Mouse (Mus musculus) thymus, adult 2 months (tissue): ENCODE measurements at regions not wholly inside any gene's neighbourhood (a gene's known extent, or its start where the extent isn't known, plus 50 kb on each side); places are given as distances from the start of the nearest gene placed in this dataset.

Source experiments
- DNase-seq: peaks from one replicate; pipeline ENCODE4 v3.0.0; 2021
- H3K27ac ChIP-seq: fragments of 200-500 bp; 2 replicates; pipeline ENCODE4 v1.5.1; 2012; ENCODE audit warnings: low read length, control low read depth; ENCODE audit not compliant: control insufficient read depth, insufficient read depth
- H3K27me3 ChIP-seq: fragments of 200-500 bp; 2 replicates; pipeline ENCODE4 v1.6.1; 2012; ENCODE audit warnings: mild to moderate bottlenecking, low read length, moderate library complexity, mixed read lengths; ENCODE audit not compliant: control insufficient read depth, insufficient read depth
- H3K36me3 ChIP-seq: fragments of 200-500 bp; 2 replicates; pipeline ENCODE4 v1.6.1; 2012; ENCODE audit warnings: mild to moderate bottlenecking, low read length, moderate library complexity; ENCODE audit not compliant: control insufficient read depth, insufficient read depth
- H3K4me1 ChIP-seq: fragments of 200-500 bp; replicated peaks from 2 replicates; pipeline ENCODE4 v1.6.1; 2012; ENCODE audit warnings: low read length; ENCODE audit not compliant: control insufficient read depth, insufficient read depth
- H3K4me3 ChIP-seq: fragments of 200-500 bp; 2 replicates; pipeline ENCODE4 v1.5.1; 2012; ENCODE audit warnings: mild to moderate bottlenecking, low read length, control low read depth, moderate library complexity; ENCODE audit not compliant: control insufficient read depth, insufficient read depth
- CTCF ChIP-seq: fragments of 200-500 bp; IDR thresholded peaks from 2 replicates; pipeline ENCODE4 v1.5.1; 2012; ENCODE audit warnings: mild to moderate bottlenecking, control low read depth, low read length, moderate library complexity, borderline replicate concordance; ENCODE audit not compliant: control insufficient read depth, poor library complexity, insufficient read depth; ENCODE audit errors: extremely low read depth
- POLR2A ChIP-seq: fragments of 200-500 bp; IDR thresholded peaks from 2 replicates; pipeline ENCODE4 v1.6.1; 2012; ENCODE audit warnings: mild to moderate bottlenecking, low read length, control low read depth, moderate library complexity; ENCODE audit not compliant: control insufficient read depth, poor library complexity, insufficient read depth; ENCODE audit errors: extremely low read depth
- WGBS: fragments of 180-500 bp; shearing (Covaris S2); methylation state at CpG from one replicate; pipeline ENCODE4 v1.1.7; 2018; 5-methylcytosine and 5-hydroxymethylcytosine counted together

DNA sequence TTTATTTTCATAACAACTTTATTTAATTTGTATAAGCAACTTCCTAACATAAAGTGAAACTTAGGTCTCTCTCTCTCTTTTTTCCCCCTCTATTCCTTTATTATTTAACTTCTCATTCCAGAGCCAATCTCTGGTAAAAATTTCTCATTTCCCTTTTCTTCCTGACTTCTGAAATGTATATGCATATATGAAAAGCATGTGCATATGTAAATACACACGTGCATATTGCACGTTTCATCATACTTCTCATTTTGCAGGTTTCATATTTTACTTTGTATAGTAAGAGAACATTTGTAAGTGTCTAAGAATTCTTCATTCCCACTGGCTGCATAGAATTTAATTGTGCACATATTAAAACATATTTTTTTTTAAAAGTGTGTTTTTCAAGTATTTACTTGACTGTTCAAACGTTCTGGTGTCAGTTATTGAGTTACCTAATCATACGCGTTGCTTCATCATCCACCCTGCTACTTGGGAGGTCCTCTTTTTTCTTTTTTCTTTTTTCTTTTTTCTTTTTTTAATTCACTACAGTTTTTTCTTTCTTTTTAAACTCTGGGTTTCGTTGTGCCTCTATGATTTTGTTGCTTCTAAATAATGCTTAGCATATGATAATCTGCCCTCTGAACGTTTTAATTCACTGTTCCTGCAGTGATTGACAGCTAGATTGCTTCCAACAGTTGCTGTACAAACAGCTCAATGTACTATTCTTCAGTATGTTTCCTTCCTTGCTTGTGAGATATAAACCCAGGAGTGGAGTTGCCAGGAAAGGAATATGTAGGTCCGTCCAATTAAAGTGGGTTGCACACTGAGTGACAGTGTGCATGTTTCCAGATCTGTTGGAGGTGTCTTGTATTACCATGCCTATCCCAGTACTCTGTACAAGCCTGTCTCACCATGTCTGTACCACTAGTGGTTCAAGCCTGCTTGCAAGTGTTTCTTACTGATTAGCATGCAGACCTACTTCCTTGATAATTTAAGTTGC is 303.2 kb downstream of the Tmem38b start:
- Histone ChIP-seq H3K4me1 (no peaks in the 10 kb centered on the region), H3K4me3 (no peak overlapping the region), H3K27ac (no peak overlapping the region), H3K36me3 (no peaks in the 10 kb centered on the region), H3K27me3 (no peaks in the 10 kb centered on the region)
- 71% methylated on average over 8 of the region's 8 CpGs for WGBS
- DNase-seq: no peak
- TF ChIP-seq CTCF: no peak
- TF ChIP-seq POLR2A: no peak

DNA sequence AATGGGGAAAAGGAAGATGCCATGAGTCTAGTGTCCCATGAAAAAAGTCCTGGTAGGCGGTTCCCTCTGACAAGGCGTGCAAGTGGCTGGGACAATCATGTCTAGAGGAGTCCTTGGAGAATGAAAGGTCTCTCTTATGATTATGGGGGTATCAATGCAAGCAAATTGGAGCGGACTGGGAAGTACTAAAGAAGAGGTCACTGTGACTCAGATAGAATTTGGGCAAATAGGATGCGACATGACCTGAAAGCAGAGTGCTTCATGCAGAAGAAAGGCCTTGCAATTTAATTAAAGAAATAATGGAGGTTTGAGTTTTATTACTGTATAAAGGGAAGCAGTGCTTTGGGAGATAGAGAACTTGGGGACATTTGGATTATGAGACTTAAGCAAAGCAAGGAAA is 330.3 kb downstream of the Tmem38b start:
- no peak for DNase-seq
- no peak overlapping the region for H3K4me3 ChIP-seq
- no peaks in the 10 kb centered on the region for H3K4me1 ChIP-seq
- no peaks in the 10 kb centered on the region for H3K27me3 ChIP-seq
- H3K27ac ChIP-seq: no peak overlapping the region
- WGBS: 96% methylated on average over 4 of the region's 4 CpGs
- H3K36me3 ChIP-seq: no peaks in the 10 kb centered on the region
- TF ChIP-seq CTCF (no peak), POLR2A (no peak)

DNA sequence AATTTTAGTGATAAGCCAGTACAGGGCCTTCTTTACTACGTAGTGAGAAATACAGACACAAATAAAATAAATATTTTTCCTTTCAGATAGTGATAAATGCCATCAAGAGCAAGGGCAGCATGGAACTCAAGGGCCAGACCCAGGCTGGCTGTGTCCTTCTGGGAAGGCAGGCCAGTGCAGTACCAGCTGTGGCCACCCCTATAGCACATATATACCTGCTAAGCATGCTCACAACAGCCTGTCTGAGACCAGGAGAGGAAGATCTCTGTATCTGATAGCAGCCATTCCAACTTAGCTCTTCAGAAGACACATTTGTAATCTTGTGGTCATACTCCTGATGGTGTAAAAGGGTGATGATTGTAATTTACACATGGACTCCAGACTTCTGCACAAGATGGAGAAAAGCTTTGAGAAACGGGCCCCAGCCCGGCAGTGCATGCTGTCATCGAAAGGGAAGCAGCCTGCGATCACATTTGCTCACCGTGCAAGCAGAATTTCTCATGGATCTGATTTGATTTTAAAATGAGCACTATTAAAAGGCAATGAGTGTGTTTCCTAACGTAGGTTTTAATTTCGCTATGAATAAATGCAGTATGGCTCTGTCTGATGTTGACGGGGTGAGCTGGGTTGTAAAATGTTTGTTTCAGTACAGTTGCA is 335.6 kb downstream of the Tmem38b start:
- no peak overlapping the region for H3K27ac ChIP-seq
- H3K36me3 ChIP-seq: no peaks in the 10 kb centered on the region
- H3K4me3 ChIP-seq: no peak overlapping the region
- no peaks in the 10 kb centered on the region for H3K27me3 ChIP-seq
- TF ChIP-seq POLR2A: no peak
- no peak for TF ChIP-seq CTCF
- WGBS: 95% methylated on average over 9 of the region's 9 CpGs
- H3K4me1 ChIP-seq: no peaks in the 10 kb centered on the region
- DNase-seq: no peak

DNA sequence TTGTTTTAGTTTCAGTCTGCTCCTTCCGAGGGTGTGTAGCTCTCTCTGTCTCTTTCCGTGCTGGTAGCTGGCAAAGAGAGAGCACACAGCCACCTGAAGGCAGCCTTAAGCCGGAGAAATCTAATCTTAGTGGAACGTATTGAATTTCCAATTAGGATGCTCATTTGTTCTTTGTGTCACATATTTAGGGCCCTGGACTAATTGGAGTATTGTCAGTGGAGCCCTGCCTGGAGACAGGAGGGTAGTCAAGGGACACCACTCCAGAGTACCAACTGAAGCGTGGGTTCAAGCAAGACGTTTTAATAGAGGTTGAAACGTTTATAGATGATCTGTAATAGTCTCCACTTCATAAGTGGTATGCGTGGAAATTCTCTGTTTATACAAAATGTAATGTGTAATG is 336.5 kb downstream of the Tmem38b start:
- Histone ChIP-seq H3K4me1 (no peaks in the 10 kb centered on the region), H3K27ac (no peak overlapping the region), H3K4me3 (no peak overlapping the region), H3K27me3 (no peaks in the 10 kb centered on the region), H3K36me3 (no peaks in the 10 kb centered on the region)
- TF ChIP-seq POLR2A (no peak), CTCF (no peak)
- 92% methylated on average over 8 of the region's 8 CpGs for WGBS
- DNase-seq: no peak

DNA sequence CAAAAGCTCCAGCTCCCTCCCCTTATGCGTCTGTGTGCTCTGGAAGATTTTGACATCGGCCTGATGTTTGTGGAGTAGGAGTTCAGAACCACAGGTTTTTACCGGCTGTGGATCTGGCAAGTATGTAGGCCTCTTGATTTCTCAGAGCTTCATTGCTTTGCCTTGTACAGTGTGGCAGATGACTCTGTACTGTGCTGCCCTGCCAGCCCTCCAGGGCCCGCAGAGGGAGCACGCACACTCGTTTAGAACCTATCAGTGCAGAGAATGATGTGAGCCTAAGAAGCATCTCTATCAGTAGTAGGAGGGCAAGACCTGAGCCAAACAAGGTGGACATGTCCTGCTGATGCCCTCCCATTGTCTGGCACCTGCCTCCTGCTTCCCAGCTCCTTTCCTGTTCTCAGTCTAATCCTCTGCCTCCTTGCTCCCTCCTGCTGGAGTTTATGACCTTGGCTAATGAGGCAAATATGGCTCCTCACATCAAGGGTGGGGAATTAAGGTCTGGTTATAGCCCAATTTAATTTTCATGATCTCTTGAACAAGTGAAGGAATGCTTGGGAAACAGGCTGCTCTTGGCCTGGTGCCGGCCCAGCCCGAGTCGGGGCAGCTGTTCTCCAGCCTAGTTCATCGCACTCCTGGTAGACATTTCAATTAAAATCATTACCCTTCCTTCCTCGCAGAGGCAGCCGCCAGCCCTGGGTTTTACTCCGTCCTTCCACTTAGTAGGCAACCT is 344.5 kb downstream of the Tmem38b start:
- H3K27ac ChIP-seq: no peak overlapping the region
- DNase-seq: no peak
- no peaks in the 10 kb centered on the region for H3K27me3 ChIP-seq
- WGBS: 95% methylated on average over 13 of the region's 13 CpGs
- TF ChIP-seq CTCF: no peak
- no peak overlapping the region for H3K4me3 ChIP-seq
- H3K4me1 ChIP-seq: no peaks in the 10 kb centered on the region
- H3K36me3 ChIP-seq: no peaks in the 10 kb centered on the region

DNA sequence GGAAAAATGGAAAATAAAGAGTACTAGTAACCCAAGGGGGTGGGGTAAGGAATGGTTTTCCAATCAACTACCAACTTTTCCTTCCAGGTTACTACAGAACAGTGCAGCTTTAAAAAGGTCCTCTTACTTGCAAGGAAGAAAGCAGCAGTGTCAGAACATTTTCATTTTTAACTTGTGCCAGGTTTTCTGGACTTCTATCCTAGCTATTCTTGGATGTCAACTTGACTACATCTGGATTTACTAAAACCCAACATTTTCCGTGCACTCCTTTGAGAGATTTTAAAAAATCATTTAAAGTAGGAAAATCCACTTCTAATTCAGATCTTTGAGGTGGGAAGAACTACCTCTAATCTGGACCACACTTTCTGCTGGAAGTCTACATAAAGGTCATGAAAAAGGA is 358.4 kb downstream of the Tmem38b start:
- Histone ChIP-seq H3K27ac (no peak overlapping the region), H3K4me1 (no peaks in the 10 kb centered on the region), H3K4me3 (no peak overlapping the region), H3K36me3 (no peaks in the 10 kb centered on the region), H3K27me3 (no peaks in the 10 kb centered on the region)
- no peak for DNase-seq
- TF ChIP-seq POLR2A (no peak), CTCF (no peak)
- 88% methylated on average over 1 of the region's 1 CpGs for WGBS
